Mouse (Mus musculus) kidney, embryonic 14.5 days (tissue): ENCODE data around the gene Rpgrip1l. TPM values are rescaled to one million over a fixed set of nuclear protein-coding genes. Genes with fewer than 3 reads are reported as not detected.

Experiments
- ATAC-seq: fragments of 200-750 bp; cut with Nextera tagmentation; 2 replicates; pipeline ENCODE4 v1.8.0; 2017; ENCODE audit warnings: moderate number of reproducible peaks, mild to moderate bottlenecking, moderate TSS enrichment, moderate library complexity; ENCODE audit not compliant: low FRiP score, low TSS enrichment
- H3K27ac ChIP-seq: fragments of 300-500 bp; sonication (generic); 2 replicates; pipeline ENCODE4 v1.5.1; 2014; ENCODE audit warnings: low read depth, mild to moderate bottlenecking, low read length, moderate library complexity, mixed read lengths
- H3K27me3 ChIP-seq: fragments of 300-500 bp; sonication (generic); 2 replicates; pipeline ENCODE4 v1.6.1; 2014; ENCODE audit warnings: mild to moderate bottlenecking, low read length; ENCODE audit not compliant: control insufficient read depth, insufficient read depth
- H3K36me3 ChIP-seq: fragments of 300-500 bp; sonication (generic); 2 replicates; pipeline ENCODE4 v1.6.1; 2014; ENCODE audit warnings: low read length, mixed read lengths; ENCODE audit not compliant: control insufficient read depth, insufficient read depth
- H3K4me1 ChIP-seq: fragments of 300-500 bp; sonication (generic); 2 replicates; pipeline ENCODE4 v1.6.1; 2014; ENCODE audit warnings: low read length, mixed read lengths; ENCODE audit not compliant: control insufficient read depth, insufficient read depth
- H3K4me2 ChIP-seq: fragments of 300-500 bp; sonication (generic); replicated peaks from 2 replicates; pipeline ENCODE4 v1.6.1; 2014; ENCODE audit warnings: low read depth, mild to moderate bottlenecking, low read length
- H3K4me3 ChIP-seq: fragments of 300-500 bp; sonication (generic); 2 replicates; pipeline ENCODE4 v1.5.1; 2014; ENCODE audit warnings: mild to moderate bottlenecking, low read length
- H3K9ac ChIP-seq: fragments of 300-500 bp; sonication (generic); 2 replicates; pipeline ENCODE4 v1.6.1; 2014; ENCODE audit warnings: low read depth, mild to moderate bottlenecking, low read length, moderate library complexity
- H3K9me3 ChIP-seq: fragments of 300-500 bp; sonication (generic); 2 replicates; pipeline ENCODE4 v1.6.1; 2016; ENCODE audit warnings: low read length; ENCODE audit not compliant: control insufficient read depth
- WGBS: fragments of 180-500 bp; shearing (Covaris S2); extraction: QIAGEN DNeasy Blood & Tissue Kit; methylation state at CpG from one replicate; pipeline ENCODE4 v1.1.7; 2014; 5-methylcytosine and 5-hydroxymethylcytosine counted together
- polyA plus RNA-seq: library from polyadenylated mRNA; unstranded; fragments of >200 nt; fragmentation: Nextera tagmentation; extraction: Ambion mirVana; gene quantifications from 2 replicates; pipeline ENCODE4 v1.2.1, GENCODE M21; 2014

Rpgrip1l gene
- polyA plus RNA-seq, 1 experiment from 2014 or later = 14.3 TPM

- no peaks in the 10 kb centered on the region for H3K36me3 ChIP-seq
- no peaks in the 10 kb centered on the region for H3K27me3 ChIP-seq
- H3K27ac ChIP-seq = no peak overlapping the region
- H3K9me3 ChIP-seq = no peaks in the 10 kb centered on the region
- no peak overlapping the region for H3K9ac ChIP-seq
- H3K4me1 ChIP-seq = peaks cover 18% of the 10 kb centered on the region
- no peak overlapping the region for H3K4me2 ChIP-seq
- no peak for ATAC-seq
- 61% methylated on average over 1 of the region's 1 CpGs for WGBS
- no peak overlapping the region for H3K4me3 ChIP-seq
Measured at GRCm38 (mm10) chr8:91340746-91341145, 27.7 kb upstream of the Rpgrip1l start.

DNA sequence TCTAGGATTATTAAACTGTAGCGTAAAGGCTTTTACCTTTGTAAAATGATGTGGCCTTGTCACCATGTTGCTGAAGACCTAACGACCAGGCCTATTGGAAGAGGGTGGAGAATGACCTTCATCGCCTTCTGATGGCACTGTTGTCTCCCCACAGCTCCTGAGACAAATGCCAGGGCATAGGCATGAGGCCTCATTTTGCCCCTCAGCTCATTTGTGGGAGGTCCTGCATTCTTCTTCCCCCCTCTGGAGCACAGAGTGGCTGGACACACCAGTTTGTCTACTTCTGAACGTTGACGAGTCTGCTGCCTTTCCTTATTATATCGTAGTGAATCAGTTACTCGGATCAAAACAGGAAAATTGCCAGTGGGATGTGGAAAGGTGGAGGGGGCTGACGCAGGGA, 26.6 kb upstream of the Rpgrip1l start:
- Histone ChIP-seq H3K27ac (no peak overlapping the region), H3K9me3 (no peaks in the 10 kb centered on the region; the same call in 1 of the 2 replicates), H3K4me2 (no peak overlapping the region), H3K4me1 (peaks cover 13% of the 10 kb centered on the region), H3K27me3 (no peaks in the 10 kb centered on the region), H3K9ac (no peak overlapping the region), H3K4me3 (no peak overlapping the region), H3K36me3 (no peaks in the 10 kb centered on the region)
- 62% methylated on average over 8 of the region's 8 CpGs for WGBS
- ATAC-seq = no peak

DNA sequence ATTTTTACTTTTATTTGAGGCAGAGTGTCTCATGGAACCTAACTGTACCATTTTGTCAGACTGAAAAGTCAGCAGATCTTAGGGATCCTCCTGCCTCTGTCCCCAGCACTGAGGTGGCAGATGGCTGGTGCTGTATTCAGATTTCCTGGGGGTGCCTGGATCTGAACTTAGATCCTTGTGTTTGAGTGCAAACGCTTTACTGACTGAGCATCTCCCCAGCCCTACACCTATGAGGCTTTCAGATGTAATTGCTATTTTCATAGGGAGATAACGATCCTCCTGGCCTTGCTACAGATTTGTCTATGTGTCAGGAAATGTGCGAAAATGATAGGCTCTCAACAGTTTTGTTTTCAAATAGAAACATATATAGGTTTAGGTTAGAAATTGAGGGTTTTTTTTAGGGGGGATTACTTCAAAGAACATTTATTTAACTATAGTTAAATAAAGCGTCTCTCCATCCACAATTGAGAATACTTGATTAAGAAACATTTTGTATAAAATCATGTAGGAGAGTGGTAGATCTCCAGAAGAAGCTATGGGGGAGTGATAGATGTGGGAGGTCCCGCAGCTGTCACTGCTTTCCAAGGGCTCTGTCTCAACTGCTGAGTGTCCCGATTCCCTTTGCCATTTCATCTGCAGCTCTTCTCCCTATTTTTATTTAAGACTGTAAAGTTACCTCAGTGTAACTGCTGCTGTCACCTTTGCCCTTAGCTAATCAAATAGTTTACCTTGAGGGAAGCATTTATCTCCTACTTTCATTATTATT, 25.5 kb upstream of the Rpgrip1l start:
- Histone ChIP-seq H3K9ac (no peak overlapping the region), H3K4me3 (no peak overlapping the region), H3K27me3 (no peaks in the 10 kb centered on the region), H3K4me2 (no peak overlapping the region), H3K36me3 (no peaks in the 10 kb centered on the region), H3K27ac (no peak overlapping the region), H3K9me3 (no peaks in the 10 kb centered on the region; the same call in 1 of the 2 replicates), H3K4me1 (peaks cover 13% of the 10 kb centered on the region)
- WGBS = 77% methylated on average over 6 of the region's 6 CpGs
- ATAC-seq = no peak

DNA sequence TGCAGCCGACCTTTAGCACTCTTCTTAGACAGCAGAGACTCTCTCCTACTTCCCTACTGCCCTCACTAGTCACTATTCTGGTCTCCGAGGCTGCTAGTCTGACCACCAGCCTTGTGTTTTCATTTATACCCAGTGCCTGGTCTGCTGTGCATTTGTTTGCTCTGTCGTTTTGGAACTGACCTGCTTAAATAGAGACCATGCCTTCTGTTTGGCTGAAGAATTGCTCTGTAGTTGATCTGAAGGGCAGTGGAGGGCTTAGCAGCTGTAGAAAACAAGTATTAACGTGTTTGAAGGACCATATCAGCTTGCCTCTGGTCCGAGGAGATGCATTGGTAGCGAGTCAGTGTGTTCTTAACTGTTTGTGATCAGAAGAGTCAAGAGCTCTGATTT, 16.4 kb upstream of the Rpgrip1l start:
- no peak overlapping the region for H3K4me2 ChIP-seq
- H3K27me3 ChIP-seq = no peaks in the 10 kb centered on the region
- no peak overlapping the region for H3K27ac ChIP-seq
- no peak for ATAC-seq
- H3K9ac ChIP-seq = no peak overlapping the region
- H3K4me1 ChIP-seq = peaks cover 26% of the 10 kb centered on the region
- H3K36me3 ChIP-seq = no peaks in the 10 kb centered on the region
- H3K4me3 ChIP-seq = no peak overlapping the region
- WGBS = 39% methylated on average over 6 of the region's 6 CpGs
- H3K9me3 ChIP-seq = no peaks in the 10 kb centered on the region; the same call in 1 of the 2 replicates

GRCm38 (mm10) chr8:91329056-91329455, 16.0 kb upstream of the Rpgrip1l start:
- Histone ChIP-seq H3K4me3 (no peak overlapping the region), H3K27me3 (no peaks in the 10 kb centered on the region), H3K4me1 (peaks cover 26% of the 10 kb centered on the region), H3K4me2 (no peak overlapping the region), H3K9me3 (no peaks in the 10 kb centered on the region), H3K36me3 (no peaks in the 10 kb centered on the region), H3K27ac (no peak overlapping the region), H3K9ac (no peak overlapping the region)
- no peak for ATAC-seq
- 83% methylated on average over 9 of the region's 9 CpGs for WGBS

DNA sequence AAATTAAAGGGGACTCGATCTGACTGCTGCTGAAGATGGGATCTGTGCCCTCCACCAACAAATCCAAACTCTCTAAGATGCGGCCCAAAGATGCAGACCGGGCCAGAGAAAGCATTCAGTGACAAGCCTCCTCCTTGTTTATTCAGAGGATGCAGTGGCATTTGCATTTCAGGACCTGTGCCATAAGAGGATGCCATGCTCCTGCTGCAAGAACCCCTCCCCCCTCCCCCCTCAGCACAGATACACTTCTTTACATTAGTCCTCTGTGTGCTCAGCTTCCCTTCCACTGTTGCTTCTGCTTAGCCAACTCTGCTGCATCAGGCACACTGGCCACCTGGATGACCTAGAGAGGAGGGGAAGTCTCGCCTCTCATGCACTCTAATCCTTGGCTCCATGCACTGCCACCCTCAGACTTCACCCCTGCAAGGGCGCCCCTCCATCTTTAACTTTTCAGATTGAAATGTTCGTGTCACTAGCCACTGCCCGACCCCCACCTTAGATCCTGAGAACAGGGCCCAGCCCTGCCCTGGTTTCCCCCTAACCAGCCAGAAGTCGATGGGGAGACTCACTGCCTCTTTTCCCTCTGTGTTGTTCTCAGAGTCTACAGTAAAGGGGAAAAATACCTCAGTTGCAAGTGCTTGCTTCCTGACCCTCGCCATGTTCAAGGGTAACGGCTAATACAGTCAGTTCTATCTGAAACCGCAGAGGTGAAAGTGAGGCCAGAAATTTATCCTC, 14.6 kb upstream of the Rpgrip1l start:
- WGBS = 82% methylated on average over 11 of the region's 11 CpGs

GRCm38 (mm10) chr8:91326946-91327345, 13.9 kb upstream of the Rpgrip1l start:
- H3K4me3 ChIP-seq = no peak overlapping the region
- 87% methylated on average over 6 of the region's 6 CpGs for WGBS
- H3K9me3 ChIP-seq = no peaks in the 10 kb centered on the region
- peaks cover 19% of the 10 kb centered on the region for H3K4me1 ChIP-seq
- ATAC-seq = no peak
- H3K4me2 ChIP-seq = no peak overlapping the region
- H3K9ac ChIP-seq = no peak overlapping the region
- no peak overlapping the region for H3K27ac ChIP-seq
- H3K27me3 ChIP-seq = no peaks in the 10 kb centered on the region
- no peaks in the 10 kb centered on the region for H3K36me3 ChIP-seq

More for the DNA sequence above, 14.6 kb upstream of the Rpgrip1l start:
- Histone ChIP-seq H3K9ac (no peak overlapping the region), H3K36me3 (no peaks in the 10 kb centered on the region), H3K4me2 (no peak overlapping the region), H3K4me1 (peaks cover 22% of the 10 kb centered on the region), H3K9me3 (no peaks in the 10 kb centered on the region), H3K27me3 (no peaks in the 10 kb centered on the region), H3K4me3 (no peak overlapping the region), H3K27ac (no peak overlapping the region)
- no peak for ATAC-seq

DNA sequence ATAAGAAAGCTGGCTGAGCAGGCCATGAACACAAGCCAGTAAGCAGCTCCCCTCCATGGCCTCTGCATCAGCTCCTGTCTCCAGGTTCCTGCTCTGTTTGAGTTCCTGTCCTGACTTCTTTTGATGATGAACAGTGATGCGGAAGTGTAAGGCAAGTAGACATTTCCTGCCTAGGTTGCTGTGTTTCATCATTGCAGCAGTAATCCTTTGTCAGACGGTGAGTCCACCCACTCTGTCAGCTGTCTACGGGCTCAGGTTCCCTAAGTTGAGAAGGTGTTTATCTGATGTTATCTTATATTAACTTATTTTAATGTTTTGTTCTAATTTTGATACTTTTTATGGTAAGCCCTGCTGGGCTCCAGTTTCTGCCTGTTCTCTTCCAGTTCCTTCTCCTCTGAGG, 13.0 kb upstream of the Rpgrip1l start:
- peaks cover 10% of the 10 kb centered on the region for H3K4me1 ChIP-seq
- no peak overlapping the region for H3K27ac ChIP-seq
- H3K9ac ChIP-seq = no peak overlapping the region
- no peaks in the 10 kb centered on the region for H3K27me3 ChIP-seq
- 59% methylated on average over 3 of the region's 3 CpGs for WGBS
- H3K36me3 ChIP-seq = no peaks in the 10 kb centered on the region
- H3K4me2 ChIP-seq = no peak overlapping the region
- no peak overlapping the region for H3K4me3 ChIP-seq
- ATAC-seq = no peak
- H3K9me3 ChIP-seq = no peaks in the 10 kb centered on the region

GRCm38 (mm10) chr8:91324916-91325315, 11.9 kb upstream of the Rpgrip1l start:
- Histone ChIP-seq H3K9me3 (no peaks in the 10 kb centered on the region), H3K4me1 (no peaks in the 10 kb centered on the region), H3K9ac (no peak overlapping the region), H3K4me3 (no peak overlapping the region), H3K4me2 (no peak overlapping the region), H3K27me3 (no peaks in the 10 kb centered on the region), H3K36me3 (no peaks in the 10 kb centered on the region), H3K27ac (no peak overlapping the region)
- WGBS = 90% methylated on average over 4 of the region's 4 CpGs
- 0 out of 2 replicates have a peak, but pooled peaks have one; percentile 39 for ATAC-seq
